Mouse (Mus musculus) T-cell, adult 66 days (primary cell): ENCODE results near the gene Zfp423. TPM values are rescaled to one million over a fixed set of nuclear protein-coding genes. Genes with fewer than 3 reads are reported as not detected.

Experiments
- total RNA-seq, 2 experiments: library from RNA; stranded (reverse); gene quantifications; 3 replicates in 1 of 2; 4 replicates in 1 of 2; pipeline ENCODE4 v1.2.4; 2023

Zfp423 gene
- total RNA-seq: not detected

GRCm38 (mm10) chr8:87959320-87959920 is at the start of gene Zfp423:
Gene Zfp423, minus strand, starts transcription at chr8:87959595.

Other genes with a start within 250 kb of the Zfp423 start
- 10 to 100 TPM; 28.6 to 29.5 TPM for gene Cnep1r1, start 159.2 kb upstream of the Zfp423 start, total RNA-seq
- gene Heatr3, start 178.3 kb upstream of the Zfp423 start, total RNA-seq: 10 to 100 TPM; 35.8 to 37.6 TPM
- 10 to 100 TPM; 68.2 to 72.3 TPM for gene Tent4b, start 239.6 kb upstream of the Zfp423 start, total RNA-seq